Mouse (Mus musculus): ENCODE data around the gene Osbpl3. TPM values are rescaled to one million over a fixed set of nuclear protein-coding genes. Genes with fewer than 3 reads are reported as not detected.

Gene Osbpl3
- polyA plus RNA-seq, 1 experiment from 2014 or later: 16.7 TPM

Other genes with a start within 250 kb of the Osbpl3 start
- 38.3 and 38.6 TPM in 2 replicates for gene Gsdme, start 192.3 kb downstream of the Osbpl3 start, polyA plus RNA-seq (2014; fragmentation: Nextera tagmentation; extraction: Ambion mirVana)
- 54.7 and 58.0 TPM in 2 replicates for gene Cycs, start 110.3 kb upstream of the Osbpl3 start, polyA plus RNA-seq (2014; fragmentation: Nextera tagmentation; extraction: Ambion mirVana)
- gene 4921507P07Rik, start 140.4 kb upstream of the Osbpl3 start, polyA plus RNA-seq (2014; fragmentation: Nextera tagmentation; extraction: Ambion mirVana): 1.3 TPM in 2 replicates
- not detected in 2 replicates for gene Npvf, start 198.2 kb upstream of the Osbpl3 start, polyA plus RNA-seq (2014; fragmentation: Nextera tagmentation; extraction: Ambion mirVana)

Data from stomach, embryonic 14.5 days (tissue).